Mouse (Mus musculus) midbrain, postnatal 0 days (tissue): Measurements from ENCODE around the gene Gsdmc4. TPM values are rescaled to one million over a fixed set of nuclear protein-coding genes. Genes with fewer than 3 reads are reported as not detected.
"Not testable (repeated sequence)": the region's sequence is repeated elsewhere in the genome, so short reads cannot be mapped to it uniquely, and the experiment has no call there.

Source experiments
- ATAC-seq: fragments of 200-750 bp; cut with Nextera tagmentation; 2 replicates; pipeline ENCODE4 v1.8.0; 2017; ENCODE audit warnings: moderate number of reproducible peaks, mild to moderate bottlenecking, moderate TSS enrichment, moderate library complexity; ENCODE audit not compliant: low FRiP score
- DNase-seq: peaks from one replicate; pipeline ENCODE4 v3.0.0-alpha.2; 2015; ENCODE audit warnings: low spot score
- H3K27ac ChIP-seq: fragments of 300-500 bp; sonication (generic); 2 replicates; pipeline ENCODE4 v1.5.1; 2014; ENCODE audit warnings: low read depth, mild to moderate bottlenecking, low read length, mixed read lengths
- H3K27me3 ChIP-seq: fragments of 300-500 bp; sonication (generic); 2 replicates; pipeline ENCODE4 v1.6.1; 2014; ENCODE audit warnings: low read length, control low read depth, mixed read lengths; ENCODE audit not compliant: insufficient read depth
- H3K36me3 ChIP-seq: fragments of 300-500 bp; sonication (generic); 2 replicates; pipeline ENCODE4 v1.6.1; 2014; ENCODE audit warnings: low read length, control low read depth, mixed read lengths; ENCODE audit not compliant: insufficient read depth
- H3K4me1 ChIP-seq: fragments of 300-500 bp; sonication (generic); 2 replicates; pipeline ENCODE4 v1.6.1; 2014; ENCODE audit warnings: mild to moderate bottlenecking, control low read depth, antibody characterized with exemption, low read length, mixed read lengths; ENCODE audit not compliant: insufficient read depth
- H3K4me2 ChIP-seq: fragments of 300-500 bp; sonication (generic); 2 replicates; pipeline ENCODE4 v1.6.1; 2014; ENCODE audit warnings: low read depth, mild to moderate bottlenecking, low read length, mixed read lengths; ENCODE audit not compliant: poor library complexity, severe bottlenecking
- H3K4me3 ChIP-seq: fragments of 300-500 bp; sonication (generic); 2 replicates; pipeline ENCODE4 v1.5.1; 2014; ENCODE audit warnings: low read depth, mild to moderate bottlenecking, low read length, moderate library complexity
- H3K9ac ChIP-seq: fragments of 300-500 bp; sonication (generic); replicated peaks from 2 replicates; pipeline ENCODE4 v1.6.1; 2014; ENCODE audit warnings: mild to moderate bottlenecking, low read length, moderate library complexity, mixed read lengths; ENCODE audit not compliant: poor library complexity, severe bottlenecking
- H3K9me3 ChIP-seq: fragments of 300-500 bp; sonication (generic); 2 replicates; pipeline ENCODE4 v1.6.1; 2016; ENCODE audit warnings: low read length, control low read depth
- CTCF ChIP-seq: IDR thresholded peaks from 2 replicates; pipeline ENCODE4 v1.5.1; 2016; ENCODE audit warnings: antibody characterized with exemption, mild to moderate bottlenecking
- WGBS: fragments of 180-500 bp; shearing (Covaris S2); extraction: QIAGEN DNeasy Blood & Tissue Kit; methylation state at CpG from one replicate; pipeline ENCODE4 v1.1.7; 2014; 5-methylcytosine and 5-hydroxymethylcytosine counted together
- polyA plus RNA-seq: library from polyadenylated mRNA; unstranded; fragments of >200 nt; fragmentation: Nextera tagmentation; extraction: Ambion mirVana; gene quantifications from 2 replicates; pipeline ENCODE4 v1.2.1, GENCODE M21; 2015
- total RNA-seq: library from RNA; depleted of rRNA; stranded (reverse); fragments of >200 nt; gene quantifications from 2 replicates; pipeline ENCODE4 v1.2.3, GENCODE M21; 2014; rRNA removed

Gene Gsdmc4
- total and polyA plus RNA-seq, 2 experiments from 2014 or later: 0.07 to 0.27 TPM

GRCm38 (mm10) chr15:63895560-63896353 lies 16.3 kb downstream of the Gsdmc4 start:
- peak; percentile 66 for TF ChIP-seq CTCF
- H3K27me3 ChIP-seq, ATAC-seq, H3K4me2 ChIP-seq, H3K4me1 ChIP-seq, H3K27ac ChIP-seq, H3K9ac ChIP-seq, H3K36me3 ChIP-seq, H3K4me3 ChIP-seq, H3K9me3 ChIP-seq: not testable (repeated sequence)
- WGBS: 43% methylated on average over 9 of the region's 9 CpGs
- DNase-seq: peak; percentile 50

- H3K36me3 ChIP-seq, H3K9ac ChIP-seq, H3K4me2 ChIP-seq, H3K4me3 ChIP-seq, ATAC-seq, H3K4me1 ChIP-seq, DNase-seq, H3K27me3 ChIP-seq, H3K9me3 ChIP-seq, H3K27ac ChIP-seq: not testable (repeated sequence)
- 76% methylated on average over 4 of the region's 5 CpGs for WGBS
These were observed 23.7 kb downstream of the Gsdmc4 start for GRCm38 (mm10) chr15:63888440-63888839.

GRCm38 (mm10) chr15:63887949-63888348 lies 24.1 kb downstream of the Gsdmc4 start:
- not testable (repeated sequence) for H3K4me3 ChIP-seq, H3K27ac ChIP-seq, H3K9ac ChIP-seq, H3K27me3 ChIP-seq, H3K9me3 ChIP-seq, H3K4me2 ChIP-seq, H3K4me1 ChIP-seq, H3K36me3 ChIP-seq, DNase-seq, ATAC-seq
- WGBS: no CpG with 5 or more reads among the region's 5 CpGs

GRCm38 (mm10) chr15:63878458-63878857 lies 33.6 kb downstream of the Gsdmc4 start, which contains the start of gene Gsdmc3:
Gene Gsdmc3 (minus strand): TSS chr15:63878558.
- H3K9ac ChIP-seq, H3K4me2 ChIP-seq, H3K9me3 ChIP-seq, H3K27ac ChIP-seq, DNase-seq, H3K4me1 ChIP-seq, ATAC-seq, H3K4me3 ChIP-seq, H3K36me3 ChIP-seq, H3K27me3 ChIP-seq: not testable (repeated sequence)
- WGBS: 95% methylated on average over 1 of the region's 3 CpGs

GRCm38 (mm10) chr15:63876160-63876559 lies 35.9 kb downstream of the Gsdmc4 start:
- not testable (repeated sequence) for H3K4me2 ChIP-seq, H3K27ac ChIP-seq, H3K9me3 ChIP-seq, DNase-seq, H3K4me1 ChIP-seq, H3K27me3 ChIP-seq, H3K4me3 ChIP-seq, H3K36me3 ChIP-seq, ATAC-seq, H3K9ac ChIP-seq

GRCm38 (mm10) chr15:63861965-63862364 lies 50.1 kb downstream of the Gsdmc4 start:
- H3K36me3 ChIP-seq, H3K4me3 ChIP-seq, H3K9me3 ChIP-seq, H3K9ac ChIP-seq, H3K27ac ChIP-seq, ATAC-seq, H3K4me1 ChIP-seq, H3K27me3 ChIP-seq, H3K4me2 ChIP-seq: not testable (repeated sequence)
- peak; percentile 66 for TF ChIP-seq CTCF
- DNase-seq: peak; percentile 44
- 48% methylated on average over 5 of the region's 5 CpGs for WGBS

Other genes starting within 250 kb of the Gsdmc4 start
- gene Gsdmc2, start 67.1 kb downstream of the Gsdmc4 start, total RNA-seq: not detected in 2 replicates
- not detected in 2 replicates for gene Gsdmc2, start 67.1 kb downstream of the Gsdmc4 start, polyA plus RNA-seq
- gene Gsdmc3, start 33.7 kb downstream of the Gsdmc4 start, total RNA-seq: not detected in 2 replicates
- not detected in 2 replicates for gene Gsdmc3, start 33.7 kb downstream of the Gsdmc4 start, polyA plus RNA-seq
- 118 and 165 TPM in 2 replicates for gene Fam49b, start 148.2 kb upstream of the Gsdmc4 start, total RNA-seq
- gene Fam49b, start 148.2 kb upstream of the Gsdmc4 start, polyA plus RNA-seq: 137 and 145 TPM in 2 replicates